Mouse (Mus musculus) embryonic facial prominence, embryonic 15.5 days (tissue): Measurements from ENCODE around the gene Atp6v1d. TPM values are rescaled to one million over a fixed set of nuclear protein-coding genes. Genes with fewer than 3 reads are reported as not detected.

ENCODE experiments used
- ATAC-seq: fragments of 200-750 bp; cut with Nextera tagmentation; 2 replicates; pipeline ENCODE4 v1.8.0; 2017; ENCODE audit warnings: low read depth, moderate TSS enrichment; ENCODE audit not compliant: insufficient number of reproducible peaks, low FRiP score, low TSS enrichment
- H3K27ac ChIP-seq: fragments of 300-500 bp; sonication (generic); replicated peaks from 2 replicates; pipeline ENCODE4 v1.5.1; 2015; ENCODE audit warnings: mild to moderate bottlenecking, inconsistent platforms
- H3K27me3 ChIP-seq: fragments of 300-500 bp; sonication (generic); 2 replicates; pipeline ENCODE4 v1.6.1; 2015; ENCODE audit warnings: inconsistent platforms
- H3K36me3 ChIP-seq: fragments of 300-500 bp; sonication (generic); 2 replicates; pipeline ENCODE4 v1.6.1; 2015; ENCODE audit warnings: mild to moderate bottlenecking, inconsistent platforms
- H3K4me1 ChIP-seq: fragments of 300-500 bp; sonication (generic); 2 replicates; pipeline ENCODE4 v1.6.1; 2015; ENCODE audit warnings: inconsistent platforms
- H3K4me2 ChIP-seq: fragments of 300-500 bp; sonication (generic); replicated peaks from 2 replicates; pipeline ENCODE4 v1.6.1; 2015; ENCODE audit warnings: mild to moderate bottlenecking, inconsistent platforms
- H3K4me3 ChIP-seq: fragments of 300-500 bp; sonication (generic); replicated peaks from 2 replicates; pipeline ENCODE4 v1.5.1; 2015; ENCODE audit warnings: mild to moderate bottlenecking, inconsistent platforms
- H3K9ac ChIP-seq: fragments of 300-500 bp; sonication (generic); 2 replicates; pipeline ENCODE4 v1.6.1; 2015; ENCODE audit warnings: inconsistent platforms
- H3K9me3 ChIP-seq: fragments of 300-500 bp; sonication (generic); replicated peaks from 2 replicates; pipeline ENCODE4 v1.6.1; 2016; ENCODE audit warnings: inconsistent platforms
- WGBS: fragments of 180-500 bp; shearing (Covaris S2); methylation state at CpG from one replicate; pipeline ENCODE4 v1.1.7; 2015; 5-methylcytosine and 5-hydroxymethylcytosine counted together
- polyA plus RNA-seq: library from polyadenylated mRNA; unstranded; fragments of >200 nt; fragmentation: Nextera tagmentation; extraction: Ambion mirVana; gene quantifications from 2 replicates; pipeline ENCODE4 v1.2.1, GENCODE M21; 2015

The Atp6v1d gene
- polyA plus RNA-seq, 1 experiment from 2014 or later, result 71.0 TPM

DNA sequence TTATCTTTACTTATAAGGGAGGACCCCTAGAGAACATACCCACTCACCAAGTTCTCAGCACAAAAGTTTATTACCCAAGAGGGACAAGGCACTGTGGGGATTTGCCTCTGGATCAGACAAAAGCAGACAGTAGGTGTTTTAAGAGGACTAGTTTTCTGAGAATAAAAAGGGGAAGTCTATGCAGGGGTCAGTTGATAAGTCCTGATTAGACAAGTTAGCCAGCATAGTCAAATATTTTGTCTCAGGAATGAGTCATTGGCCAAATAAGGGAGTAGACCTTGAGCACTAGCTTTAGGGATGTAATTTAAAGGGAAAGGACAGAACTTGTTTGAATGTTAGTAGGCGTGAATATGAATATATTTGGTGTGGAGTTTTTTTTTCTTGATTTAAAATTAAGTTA is 6.7 kb upstream of the Atp6v1d start:
- WGBS, result 87% methylated on average over 1 of the region's 1 CpGs

DNA sequence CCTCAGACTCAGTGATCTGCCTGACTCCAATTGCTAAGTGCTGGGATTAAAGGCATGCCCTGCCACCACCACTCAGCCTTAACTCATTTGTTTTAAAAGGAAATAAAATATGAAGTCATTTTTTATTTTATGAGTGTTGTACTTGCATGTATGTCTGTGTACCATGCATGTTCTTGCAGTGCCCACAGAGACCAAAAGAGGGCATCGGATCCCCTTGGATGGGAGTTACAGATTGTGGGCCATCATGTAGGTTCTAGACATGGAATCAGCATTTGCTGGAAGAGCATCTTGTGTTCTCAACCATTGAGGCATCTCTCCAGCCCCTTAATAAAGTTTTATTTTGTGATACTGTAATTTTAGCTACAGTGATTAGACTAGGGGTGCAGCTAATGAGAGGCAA is 4.0 kb upstream of the Atp6v1d start:
- Histone ChIP-seq H3K4me2 (no peak overlapping the region), H3K4me1 (peaks cover 10% of the 10 kb centered on the region), H3K4me3 (no peak overlapping the region), H3K27ac (no peak overlapping the region), H3K9me3 (no peaks in the 10 kb centered on the region), H3K9ac (no peak overlapping the region), H3K27me3 (no peaks in the 10 kb centered on the region), H3K36me3 (peaks cover 20% of the 10 kb centered on the region)
- no peak for ATAC-seq
- 97% methylated on average over 1 of the region's 1 CpGs for WGBS

More for the DNA sequence above, 6.7 kb upstream of the Atp6v1d start:
- Histone ChIP-seq H3K27ac (no peak overlapping the region), H3K9ac (no peak overlapping the region), H3K27me3 (no peaks in the 10 kb centered on the region), H3K4me1 (peaks cover 2% of the 10 kb centered on the region), H3K4me3 (no peak overlapping the region), H3K36me3 (peaks cover 26% of the 10 kb centered on the region), H3K9me3 (no peaks in the 10 kb centered on the region), H3K4me2 (no peak overlapping the region)
- ATAC-seq, result no peak

DNA sequence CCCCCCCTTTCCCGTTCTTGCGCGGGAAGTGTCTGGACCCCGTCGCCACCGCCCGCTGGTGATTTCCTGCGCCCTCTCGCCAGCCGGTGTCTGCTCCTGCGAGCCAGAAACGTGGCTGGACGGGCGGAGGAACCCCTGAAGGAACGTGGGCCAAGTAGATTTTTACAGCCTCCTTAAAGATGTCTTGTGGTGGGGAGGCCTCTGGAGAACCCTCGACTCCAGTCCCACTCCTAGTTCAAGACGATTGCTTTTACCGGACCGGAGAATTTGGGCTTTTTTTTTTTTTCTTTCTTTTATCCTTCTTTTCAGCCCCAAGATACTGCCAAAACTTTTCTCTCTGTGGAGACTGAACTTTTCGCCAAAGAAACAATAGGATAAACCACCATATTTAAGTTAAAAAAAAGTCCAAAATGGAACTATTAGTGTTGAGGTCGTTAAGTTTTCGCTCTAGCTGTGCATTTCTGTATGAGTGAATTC is 854 bp upstream of the Atp6v1d start:
- Histone ChIP-seq H3K4me1 (peaks cover 18% of the 10 kb centered on the region), H3K4me2 (peak overlapping the region; percentile 85), H3K27me3 (no peaks in the 10 kb centered on the region), H3K27ac (peak overlapping the region; percentile 92), H3K4me3 (peak overlapping the region; percentile 92), H3K9me3 (no peaks in the 10 kb centered on the region), H3K36me3 (0 out of 2 replicates have a peak, but pooled peaks cover 1% of the 10 kb centered on the region), H3K9ac (peak overlapping the region; percentile 80)
- under 1% methylated on average over 22 of the region's 22 CpGs for WGBS
- peak; percentile 52 for ATAC-seq

DNA sequence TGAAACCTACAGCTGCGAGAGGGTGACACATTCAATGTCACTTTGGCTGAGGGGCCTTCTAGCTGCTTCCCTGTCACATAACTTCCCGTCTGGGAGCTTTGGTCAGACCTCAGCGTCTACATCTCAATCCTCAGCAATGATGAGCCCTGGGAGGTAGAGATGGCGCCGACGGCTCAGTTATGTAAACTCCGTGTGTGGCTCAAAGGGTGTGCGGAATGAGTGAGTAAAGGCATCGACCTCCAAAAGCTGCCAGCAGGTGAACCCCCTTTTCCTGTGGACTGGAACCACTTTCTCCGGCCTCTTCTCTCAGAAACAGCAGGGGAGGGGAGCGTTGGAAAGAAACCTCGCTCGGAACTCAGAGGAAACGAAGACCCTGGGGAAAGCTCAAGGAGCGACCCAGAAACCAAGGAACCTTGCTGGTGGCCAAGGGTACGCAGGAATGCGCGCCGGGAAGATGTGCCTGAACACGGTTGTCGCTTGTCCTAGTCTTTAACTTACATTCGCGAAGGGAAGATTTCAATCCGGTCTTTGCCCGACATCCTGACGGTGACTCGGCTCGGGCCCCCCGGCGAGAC is 430 bp downstream of the Atp6v1d start:
- H3K27me3 ChIP-seq, result no peaks in the 10 kb centered on the region
- H3K9me3 ChIP-seq, result no peaks in the 10 kb centered on the region
- WGBS, result under 1% methylated on average over 30 of the region's 30 CpGs
- peaks cover 5% of the 10 kb centered on the region; the same call in 1 of the 2 replicates for H3K36me3 ChIP-seq
- peak; percentile 40 for ATAC-seq
- peak overlapping the region; percentile 92 for H3K4me3 ChIP-seq
- peak overlapping the region; percentile 80 for H3K9ac ChIP-seq
- peak overlapping the region; percentile 82 for H3K27ac ChIP-seq
- peaks cover 18% of the 10 kb centered on the region for H3K4me1 ChIP-seq
- peak overlapping the region; percentile 85 for H3K4me2 ChIP-seq

DNA sequence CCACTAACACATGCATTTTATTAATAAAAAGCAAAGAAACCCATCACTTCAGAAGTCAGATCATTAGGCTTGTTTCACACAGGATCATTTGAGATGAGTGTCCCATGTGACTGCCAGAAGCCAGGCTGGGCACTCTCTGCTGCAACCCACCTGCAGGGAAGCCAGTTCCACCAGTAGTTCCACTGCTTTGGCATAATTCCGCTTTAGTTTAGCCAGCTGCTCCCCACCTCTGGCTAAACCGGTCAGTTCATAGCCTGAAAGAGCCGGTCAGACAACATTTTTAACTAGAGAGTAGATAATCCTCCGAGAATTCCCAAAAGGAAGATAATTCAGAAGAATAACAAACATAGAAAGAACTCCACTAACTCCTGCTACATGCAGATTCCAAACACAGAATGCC is 13.2 kb downstream of the Atp6v1d start:
- Histone ChIP-seq H3K36me3 (peaks cover 40% of the 10 kb centered on the region), H3K27me3 (no peaks in the 10 kb centered on the region)
- WGBS, result 68% methylated on average over 4 of the region's 4 CpGs

DNA sequence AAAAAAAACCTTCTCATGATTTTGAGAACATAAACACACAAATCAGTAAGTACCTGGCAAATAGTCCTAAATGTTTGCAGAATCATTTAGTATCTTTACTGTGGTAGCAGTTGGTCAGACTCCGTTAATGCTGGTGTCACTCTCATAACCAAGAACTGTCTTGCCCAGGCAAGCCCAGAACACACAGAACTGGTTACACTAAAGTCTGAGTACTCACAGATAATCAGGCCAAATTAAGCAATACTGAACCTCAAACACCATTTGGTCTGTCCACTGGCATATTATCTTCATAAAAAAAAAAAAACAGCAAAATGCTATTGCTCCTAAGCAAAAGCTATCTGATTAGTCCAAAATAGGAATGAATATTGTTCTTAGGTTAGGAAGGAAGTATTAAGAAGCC is 19.0 kb downstream of the Atp6v1d start:
- Histone ChIP-seq H3K27ac (no peak overlapping the region), H3K4me1 (no peaks in the 10 kb centered on the region), H3K9me3 (no peaks in the 10 kb centered on the region), H3K4me3 (no peak overlapping the region), H3K36me3 (peaks cover 49% of the 10 kb centered on the region), H3K27me3 (no peaks in the 10 kb centered on the region), H3K4me2 (no peak overlapping the region), H3K9ac (no peak overlapping the region)
- ATAC-seq, result no peak
- WGBS, result 72% methylated on average over 1 of the region's 1 CpGs

More for the DNA sequence above, 13.2 kb downstream of the Atp6v1d start:
- Histone ChIP-seq H3K9me3 (no peaks in the 10 kb centered on the region), H3K4me2 (no peak overlapping the region), H3K27ac (0 out of 2 replicates have a peak overlapping the region, but pooled peaks have one; percentile 58), H3K4me3 (no peak overlapping the region), H3K4me1 (no peaks in the 10 kb centered on the region), H3K9ac (no peak overlapping the region)
- no peak for ATAC-seq

DNA sequence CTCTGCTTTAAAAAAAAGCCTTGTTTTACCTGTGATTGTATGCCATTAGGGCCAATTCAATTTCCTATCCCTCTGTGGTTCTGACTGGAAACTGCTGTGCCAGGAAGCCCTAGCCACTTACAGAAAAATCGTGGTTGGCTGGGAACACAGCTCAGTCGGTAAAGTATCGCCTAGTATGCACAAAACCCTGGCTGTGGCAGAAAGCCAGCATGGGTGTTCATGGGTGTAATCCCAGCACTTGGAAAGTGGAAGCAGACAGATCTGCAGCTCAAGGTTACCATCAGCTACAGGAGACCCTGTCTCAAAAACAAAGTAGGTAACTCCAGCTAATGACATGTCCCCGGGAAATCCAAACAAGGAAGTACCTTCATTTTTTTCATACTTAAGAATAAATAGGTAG is 21.5 kb downstream of the Atp6v1d start:
- 71% methylated on average over 4 of the region's 4 CpGs for WGBS
- Histone ChIP-seq H3K4me2 (no peak overlapping the region), H3K27ac (no peak overlapping the region), H3K4me1 (no peaks in the 10 kb centered on the region), H3K9me3 (no peaks in the 10 kb centered on the region), H3K9ac (no peak overlapping the region), H3K27me3 (no peaks in the 10 kb centered on the region), H3K4me3 (no peak overlapping the region), H3K36me3 (peaks cover 50% of the 10 kb centered on the region)
- ATAC-seq, result no peak

DNA sequence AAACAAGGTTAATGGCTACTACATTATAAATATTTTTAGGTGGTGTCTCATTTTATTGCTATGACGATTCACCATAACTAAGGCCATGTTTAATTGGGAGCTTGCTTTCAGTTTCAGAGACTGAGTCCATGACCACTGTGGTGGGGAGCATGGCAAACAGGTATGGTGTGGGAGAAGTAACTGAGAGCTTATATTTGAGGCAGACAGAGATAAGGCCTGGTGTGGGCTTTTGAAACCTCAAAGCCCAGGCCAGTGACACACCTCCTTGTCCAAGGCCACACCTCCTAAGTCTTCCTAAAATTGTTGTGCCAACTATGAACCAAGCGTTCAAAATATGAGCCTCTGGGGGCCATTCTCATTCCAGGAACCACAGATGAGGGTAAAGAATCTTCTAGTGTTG is 26.9 kb downstream of the Atp6v1d start:
- no peak for ATAC-seq
- Histone ChIP-seq H3K36me3 (peaks cover 26% of the 10 kb centered on the region), H3K27ac (no peak overlapping the region), H3K27me3 (no peaks in the 10 kb centered on the region), H3K9ac (no peak overlapping the region), H3K9me3 (no peaks in the 10 kb centered on the region), H3K4me3 (no peak overlapping the region), H3K4me2 (no peak overlapping the region), H3K4me1 (no peaks in the 10 kb centered on the region)
- WGBS, result 81% methylated on average over 2 of the region's 2 CpGs

DNA sequence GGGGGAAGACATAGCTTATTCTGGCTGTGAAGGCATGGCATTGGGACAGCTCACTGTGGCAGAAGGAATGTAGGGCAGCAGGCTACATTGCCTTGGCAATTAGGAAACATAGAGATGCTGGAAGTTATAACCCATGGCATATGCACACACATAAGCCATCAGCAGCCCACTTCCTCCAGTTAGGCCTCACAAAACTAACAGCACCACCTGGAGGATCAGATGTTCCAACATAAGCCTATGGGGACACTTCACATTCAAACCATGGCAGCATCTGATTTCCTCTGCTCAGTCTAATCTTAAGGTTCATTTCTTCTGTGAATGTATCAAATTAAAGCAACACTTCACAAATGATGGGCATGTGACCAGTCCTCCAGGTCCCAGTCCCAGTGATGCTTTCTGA is 47.0 kb downstream of the Atp6v1d start:
- Histone ChIP-seq H3K4me1 (no peaks in the 10 kb centered on the region), H3K36me3 (no peaks in the 10 kb centered on the region), H3K9me3 (no peaks in the 10 kb centered on the region), H3K4me2 (no peak overlapping the region), H3K27me3 (no peaks in the 10 kb centered on the region), H3K27ac (no peak overlapping the region), H3K4me3 (no peak overlapping the region), H3K9ac (no peak overlapping the region)
- ATAC-seq, result no peak

DNA sequence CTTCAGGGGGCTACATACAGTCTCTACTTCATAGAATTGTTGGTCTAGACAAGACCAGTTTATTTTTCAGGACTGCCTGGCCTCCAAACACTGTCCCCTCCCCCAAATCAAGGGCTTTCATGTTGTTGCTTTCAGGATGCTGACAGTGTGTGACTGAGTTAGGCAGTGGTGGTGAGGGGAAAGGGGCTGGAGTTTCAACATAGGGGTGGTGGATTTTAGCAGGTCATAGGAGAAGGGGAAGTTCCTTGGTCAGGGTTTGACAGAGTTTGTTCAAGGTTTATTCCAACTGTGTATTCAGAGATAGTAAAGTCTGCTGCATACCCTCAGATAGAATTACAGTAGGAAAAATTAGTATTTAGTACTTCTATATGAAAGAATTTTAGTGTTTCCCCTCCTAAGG is 59.6 kb downstream of the Atp6v1d start:
- Histone ChIP-seq H3K4me1 (no peaks in the 10 kb centered on the region), H3K36me3 (0 out of 2 replicates have a peak, but pooled peaks cover 6% of the 10 kb centered on the region), H3K9ac (no peak overlapping the region), H3K4me3 (no peak overlapping the region), H3K27me3 (no peaks in the 10 kb centered on the region), H3K9me3 (no peaks in the 10 kb centered on the region), H3K27ac (no peak overlapping the region), H3K4me2 (no peak overlapping the region)
- no peak for ATAC-seq

DNA sequence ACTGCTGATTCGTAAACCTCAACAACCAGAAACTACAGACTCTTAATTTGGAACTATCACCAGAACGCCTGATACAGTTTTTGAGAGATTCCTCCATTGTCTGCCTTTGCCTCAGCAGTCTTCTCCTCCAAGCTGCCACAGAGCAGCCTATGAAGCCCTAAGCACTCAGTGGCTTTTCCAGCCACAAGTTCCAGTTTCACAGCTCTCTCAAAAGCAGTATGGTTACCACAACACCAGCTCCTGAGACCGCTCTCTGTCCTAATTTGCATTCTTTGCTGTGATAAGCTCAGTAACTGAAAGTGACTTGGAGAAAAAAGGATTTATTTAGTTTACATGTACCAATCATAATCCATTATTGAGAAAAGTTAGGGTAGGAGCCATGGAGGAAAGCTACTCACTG is 61.4 kb downstream of the Atp6v1d start:
- no peak overlapping the region for H3K4me3 ChIP-seq
- no peaks in the 10 kb centered on the region for H3K27me3 ChIP-seq
- ATAC-seq, result no peak
- no peak overlapping the region for H3K4me2 ChIP-seq
- no peaks in the 10 kb centered on the region for H3K4me1 ChIP-seq
- WGBS, result 79% methylated on average over 3 of the region's 3 CpGs
- H3K36me3 ChIP-seq, result 0 out of 2 replicates have a peak, but pooled peaks cover 6% of the 10 kb centered on the region
- H3K9me3 ChIP-seq, result no peaks in the 10 kb centered on the region
- H3K9ac ChIP-seq, result no peak overlapping the region
- H3K27ac ChIP-seq, result no peak overlapping the region

DNA sequence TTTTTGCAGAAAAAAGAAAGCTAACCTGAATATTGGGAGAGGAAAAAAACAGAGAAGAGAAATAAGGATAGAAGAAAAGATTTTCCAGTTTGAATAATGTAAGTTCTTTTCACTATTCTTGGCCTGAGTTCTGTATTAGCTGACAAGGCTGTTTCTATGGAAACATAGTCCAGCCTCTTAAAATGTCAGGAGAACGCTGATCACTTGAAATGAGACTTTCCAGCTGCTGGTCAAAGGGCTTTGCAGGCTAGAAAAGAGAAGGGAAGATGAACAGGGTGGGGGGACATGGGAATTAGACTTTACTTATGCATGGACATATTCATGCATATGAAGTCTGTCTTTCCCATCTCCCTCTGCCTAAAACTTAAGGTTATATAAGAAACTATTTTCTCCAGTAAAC is 67.2 kb downstream of the Atp6v1d start:
- no peak overlapping the region for H3K4me2 ChIP-seq
- WGBS, result 31% methylated on average over 1 of the region's 1 CpGs
- no peak overlapping the region for H3K9ac ChIP-seq
- no peak overlapping the region for H3K4me3 ChIP-seq
- no peaks in the 10 kb centered on the region for H3K9me3 ChIP-seq
- ATAC-seq, result no peak
- no peak overlapping the region for H3K27ac ChIP-seq
- no peaks in the 10 kb centered on the region for H3K4me1 ChIP-seq
- H3K36me3 ChIP-seq, result 0 out of 2 replicates have a peak, but pooled peaks cover 6% of the 10 kb centered on the region
- no peaks in the 10 kb centered on the region for H3K27me3 ChIP-seq
